In the genomic region with DNA sequence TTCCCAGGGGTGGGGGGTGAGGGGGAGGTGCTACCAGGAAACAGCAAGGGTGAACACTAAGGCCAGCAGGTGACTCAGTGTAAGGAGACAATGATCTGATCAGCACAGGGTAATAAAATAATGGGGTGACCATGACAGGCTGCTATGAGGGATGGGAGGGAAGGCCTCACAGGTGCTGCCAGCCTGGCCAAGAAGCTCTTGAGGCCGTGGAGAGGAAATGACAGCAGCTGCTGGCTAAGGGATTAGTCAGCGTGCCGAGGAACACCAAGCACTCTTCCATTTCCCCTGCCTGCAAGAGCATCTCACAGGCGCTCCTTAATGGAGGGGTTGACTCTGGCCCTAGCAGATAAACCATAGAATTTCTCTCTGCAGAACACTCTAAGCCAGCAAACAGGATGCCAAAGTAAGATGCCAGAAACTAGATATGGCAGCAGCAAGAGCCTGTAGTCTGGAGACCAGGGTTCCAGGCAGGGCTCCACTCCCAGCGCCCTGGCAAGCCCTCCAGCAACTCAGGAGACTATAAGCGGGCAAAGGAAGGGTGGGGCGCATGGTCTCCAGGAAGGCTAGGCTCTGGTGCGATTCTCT, we compare ENCODE assay signal across 10 mouse cellular contexts. TPM values are rescaled to one million over a fixed set of nuclear protein-coding genes. Genes with fewer than 3 reads are reported as not detected.
DNase-seq lines count a peak whose midpoint lies in the region; ATAC-seq and TF ChIP-seq lines count a peak whose summit lies in the region.
"Had no signal": no experiment of that assay in that cellular context is flagged by ENCODE, and none has a peak within 500 bp of the region (broad histone marks: within the 10 kb centered on the region; RNA-seq: fewer than 3 reads in every experiment).

No protein-coding gene starts in this region.

- no peak overlapping the region for H3K4me2 ChIP-seq in neural tube, embryonic 13.5 days
- no peak overlapping the region for H3K4me2 ChIP-seq in hindbrain, postnatal 0 days (ENCODE audit: low read depth, low read length)
- peak overlapping the region; percentile 72 for H3K4me2 ChIP-seq in myocyte (ENCODE audit: low read depth)
- H3K4me2 ChIP-seq: embryonic facial prominence, embryonic 12.5 days; midbrain, embryonic 12.5 days had no signal

- H3K27me3 ChIP-seq in neural tube, embryonic 13.5 days, result no peaks in the 10 kb centered on the region
- H3K27me3 ChIP-seq in hindbrain, postnatal 0 days (ENCODE audit: insufficient read depth, low read length), result no peaks in the 10 kb centered on the region
- H3K27me3 ChIP-seq in myocyte (ENCODE audit: control insufficient read depth, insufficient read depth, insufficient read length), result no peaks in the 10 kb centered on the region
- H3K27me3 ChIP-seq: embryonic facial prominence, embryonic 12.5 days; midbrain, embryonic 12.5 days had no signal

- peak overlapping the region; percentile 49; the same call in 1 of the 2 replicates for H3K27ac ChIP-seq in neural tube, embryonic 13.5 days (replicated peaks)
- peak overlapping the region; percentile 6; the same call in 1 of the 2 replicates for H3K27ac ChIP-seq in hindbrain, postnatal 0 days
- H3K27ac ChIP-seq: embryonic facial prominence, embryonic 12.5 days; midbrain, embryonic 12.5 days had no signal

- H3K4me3 ChIP-seq in neural tube, embryonic 13.5 days, result no peak overlapping the region
- H3K4me3 ChIP-seq in hindbrain, postnatal 0 days (ENCODE audit: low read length), result no peak overlapping the region
- H3K4me3 ChIP-seq in myocyte, result no peak overlapping the region
- H3K4me3 ChIP-seq: embryonic facial prominence, embryonic 12.5 days; midbrain, embryonic 12.5 days had no signal

- H3K79me2 ChIP-seq in myocyte (ENCODE audit: control insufficient read depth, insufficient read depth), result peaks cover 88% of the 10 kb centered on the region

- H3ac ChIP-seq in myocyte (ENCODE audit: control insufficient read depth, insufficient read length), result no peak overlapping the region

- peaks cover 21% of the 10 kb centered on the region for H3K4me1 ChIP-seq in neural tube, embryonic 13.5 days (replicated peaks)
- no peaks in the 10 kb centered on the region; the same call in 1 of the 2 replicates for H3K4me1 ChIP-seq in hindbrain, postnatal 0 days (ENCODE audit: insufficient read depth, low read length)

- no peaks in the 10 kb centered on the region for H3K9me3 ChIP-seq in neural tube, embryonic 13.5 days
- H3K9me3 ChIP-seq in hindbrain, postnatal 0 days (ENCODE audit: low read length), result no peaks in the 10 kb centered on the region

- no peaks in the 10 kb centered on the region for H3K36me3 ChIP-seq in neural tube, embryonic 13.5 days
- H3K36me3 ChIP-seq in hindbrain, postnatal 0 days (ENCODE audit: insufficient read depth, low read length), result no peaks in the 10 kb centered on the region
- no peaks in the 10 kb centered on the region for H3K36me3 ChIP-seq in myocyte (ENCODE audit: control insufficient read depth, insufficient read depth)
- H3K36me3 ChIP-seq: embryonic facial prominence, embryonic 12.5 days; midbrain, embryonic 12.5 days had no signal

- no peak for TF ChIP-seq CTCF in hindbrain, postnatal 0 days (IDR thresholded peaks at IDR 0.05; ENCODE audit: low read depth)

- ATAC-seq in neural tube, embryonic 13.5 days (ENCODE audit: low read depth), result 0 out of 2 replicates have a peak, but pooled peaks have one; percentile 34
- 0 out of 2 replicates have a peak, but pooled peaks have one; percentile 21 for ATAC-seq in hindbrain, postnatal 0 days

- H3K9ac ChIP-seq in neural tube, embryonic 13.5 days, result no peak overlapping the region
- H3K9ac ChIP-seq in hindbrain, postnatal 0 days (replicated peaks; ENCODE audit: low read length), result no peak overlapping the region
- H3K9ac ChIP-seq: embryonic facial prominence, embryonic 12.5 days; midbrain, embryonic 12.5 days had no signal

- WGBS in neural tube, embryonic 13.5 days, result 56% methylated on average over 8 of the region's 8 CpGs
- WGBS in hindbrain, postnatal 0 days, result 59% methylated on average over 8 of the region's 8 CpGs

- DNase-seq in adrenal gland, adult (ENCODE audit: inconsistent age in 2 of 2, low spot score in 1 of 2), result peak; percentile 78 to 79
- DNase-seq in adrenal gland, adult 8-10 months, result no peak
- DNase-seq in neural tube, embryonic 10.5 days (ENCODE audit: extremely low spot score, low spot score), result no peak
- no peak for DNase-seq in hindbrain, postnatal 0 days (ENCODE audit: low spot score)
- no peak for DNase-seq in layer of hippocampus, adult 9-10 months (ENCODE audit: low spot score)
- DNase-seq in embryo, embryonic 9.5 days (ENCODE audit: extremely low spot score), result no peak

- TF ChIP-seq POLR2A in myocyte (IDR thresholded peaks at IDR 0.05; ENCODE audit: insufficient read length, low read depth), result no peak

TF ChIP-seq in myocyte, 11 proteins besides CTCF, POLR2A, EP300 and RAD21:
- TF ChIP-seq TCF3 (IDR thresholded peaks at IDR 0.05; ENCODE audit: insufficient read length, low read depth) (peak; percentile 55), CEBPB (IDR thresholded peaks at IDR 0.05; ENCODE audit: insufficient read depth, poor library complexity, severe bottlenecking) (no peak), MYOD1 (IDR thresholded peaks at IDR 0.05; ENCODE audit: control insufficient read depth in 1 of 3, insufficient read length in 2 of 3, low read depth in 2 of 3) (peak; percentile 88 to 98 (median 94)), USF1 (IDR thresholded peaks at IDR 0.05; ENCODE audit: low read depth) (no peak), MYOG (IDR thresholded peaks at IDR 0.05; ENCODE audit: control insufficient read depth in 1 of 3, insufficient read depth in 1 of 3, insufficient read length in 2 of 3, low read depth in 2 of 3) (peak; percentile 78 to 95 (median 80)), TCF12 (IDR thresholded peaks at IDR 0.05; ENCODE audit: insufficient read depth, poor library complexity, severe bottlenecking) (peak; percentile 81)
TF ChIP-seq in myocyte: peak in this region for 4.

RNA-seq across cellular contexts. Expression of a gene that starts 58.9 kb away (rescaled TPM):
- total RNA-seq in adrenal gland, adult 8-10 months (2022), result 10 to 100 TPM; 61.2 to 89.9 (median 81.5) TPM
- polyA plus RNA-seq in neural tube, embryonic 13.5 days (2015; fragmentation: Nextera tagmentation; extraction: Ambion mirVana), result 108 and 123 TPM in 2 replicates
- total RNA-seq in hindbrain, postnatal 0 days (2014; rRNA removed), result 66.0 and 76.9 TPM in 2 replicates
- 67.9 and 72.1 TPM in 2 replicates for polyA plus RNA-seq in hindbrain, postnatal 0 days (2015; fragmentation: Nextera tagmentation; extraction: Ambion mirVana)
- polyA plus RNA-seq in myocyte (2012; fragmentation: generic; extraction: Trizol), result 19.1 TPM

Comparison
In these comparisons a context has a peak if more than half of its experiments do, and no peak if none do; other contexts are left out.
1. DNase-seq: peak in adrenal gland, adult (2 of 2); none in adrenal gland, adult 8-10 months (single experiment), neural tube, embryonic 10.5 days (single experiment), hindbrain, postnatal 0 days (single experiment), layer of hippocampus, adult 9-10 months (single experiment) and embryo, embryonic 9.5 days (single experiment).